Mouse (Mus musculus) CH12.LX (cell line): ENCODE results near the gene Letm1.

Experiments
- CTCF ChIP-seq, 2 experiments: IDR thresholded peaks in 1 of 2; conservative IDR thresholded peaks in 1 of 2; 2 replicates each; pipeline ENCODE4 v1.5.1; 2011 to 2012; ENCODE audit warnings: low read depth in 2 of 2, low read length in 2 of 2, improper control_type of control experiment in 1 of 2, inconsistent platforms in 1 of 2, mild to moderate bottlenecking in 1 of 2, moderate library complexity in 1 of 2
- E2F4 ChIP-seq: IDR thresholded peaks from 2 replicates; pipeline ENCODE4 v1.6.1; 2011; ENCODE audit warnings: low read depth, low read length, improper control_type of control experiment; ENCODE audit not compliant: insufficient replicate concordance
- IRF4 ChIP-seq: IDR thresholded peaks from 2 replicates; pipeline ENCODE4 v1.6.1; 2014; ENCODE audit warnings: low read depth, mild to moderate bottlenecking, inconsistent platforms, low read length, improper control_type of control experiment
- JUN ChIP-seq: IDR thresholded peaks from 2 replicates; pipeline ENCODE4 v1.6.1; 2011; ENCODE audit warnings: low read depth, mild to moderate bottlenecking, low read length, improper control_type of control experiment, moderate library complexity; ENCODE audit not compliant: insufficient read depth
- POLR2A ChIP-seq: IDR thresholded peaks from 2 replicates; pipeline ENCODE4 v1.6.1; 2011; ENCODE audit warnings: low read depth, mild to moderate bottlenecking, improper control_type of control experiment, low read length
- TCF12 ChIP-seq: IDR thresholded peaks from 2 replicates; pipeline ENCODE4 v1.6.1; 2014; ENCODE audit warnings: low read depth, mild to moderate bottlenecking, inconsistent platforms, low read length, improper control_type of control experiment
- UBTF ChIP-seq: IDR thresholded peaks from 2 replicates; pipeline ENCODE4 v1.6.1; 2012; ENCODE audit warnings: low read depth, mild to moderate bottlenecking, inconsistent platforms, low read length, improper control_type of control experiment, moderate library complexity

DNA sequence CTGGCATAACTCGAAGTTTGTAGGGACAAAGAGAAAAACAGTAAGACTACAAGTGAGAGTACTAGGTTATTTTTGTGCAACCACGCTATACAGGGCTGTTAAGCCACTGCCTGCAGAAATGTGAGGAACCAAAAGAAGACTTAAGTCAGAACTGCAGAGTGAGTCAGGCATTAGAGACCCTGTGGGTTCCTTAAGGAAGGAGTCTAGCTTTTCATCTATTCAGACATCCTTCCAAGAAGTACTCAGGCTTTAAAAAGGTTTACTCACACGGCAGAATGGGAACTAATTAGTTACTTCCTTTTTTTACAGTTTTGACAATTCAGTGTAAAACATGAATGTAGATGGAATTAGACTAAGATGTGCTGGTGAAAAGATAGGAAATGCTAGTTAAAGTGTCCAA, 39.8 kb upstream of the Letm1 start:
- TF ChIP-seq CTCF (conservative IDR thresholded peaks at IDR 0.05 in 1 of 2, IDR thresholded peaks at IDR 0.05 in 1 of 2; ENCODE audit: low read depth in 2 of 2, low read length in 2 of 2), result no peak
- no peak for TF ChIP-seq TCF12
- TF ChIP-seq UBTF, result no peak
- TF ChIP-seq E2F4, result no peak
- no peak for TF ChIP-seq POLR2A
- TF ChIP-seq IRF4, result no peak
- TF ChIP-seq JUN, result no peak
